Mouse (Mus musculus) 416B (cell line): ENCODE data around the gene Gm13285.
"Not testable (repeated sequence)": the region's sequence is repeated elsewhere in the genome, so short reads cannot be mapped to it uniquely, and the experiment has no call there.

Source experiments
- DNase-seq: peaks from one replicate; pipeline ENCODE4 v3.0.0; 2011; ENCODE audit warnings: low read depth

Gene Gm13285

GRCm38 (mm10) chr4:88793936-88794675 is 5.4 kb upstream of the Gm13285 start, which contains the start of gene Gm13275:
Gene Gm13275, plus strand, starts transcription at chr4:88794487.
- not testable (repeated sequence) for DNase-seq

GRCm38 (mm10) chr4:88797097-88797496 is 2.4 kb upstream of the Gm13285 start, which contains the start of gene Gm13279:
Gene Gm13279, plus strand, starts transcription at chr4:88797397.
- DNase-seq: not testable (repeated sequence)

GRCm38 (mm10) chr4:88802954-88803353 is 3.5 kb downstream of the Gm13285 start, which contains the start of gene Gm13287:
Gene Gm13287, plus strand, starts transcription at chr4:88803254.
- DNase-seq: not testable (repeated sequence)

GRCm38 (mm10) chr4:88805231-88805630 is 5.8 kb downstream of the Gm13285 start, which contains the start of gene Gm13288:
Gene Gm13288, plus strand, starts transcription at chr4:88805531.
- DNase-seq: not testable (repeated sequence)

GRCm38 (mm10) chr4:88805761-88806160 is 6.3 kb downstream of the Gm13285 start:
- not testable (repeated sequence) for DNase-seq

- DNase-seq: no peak
Measured at GRCm38 (mm10) chr4:88815928-88816327, 16.5 kb downstream of the Gm13285 start, which contains the start of gene Ifna7. Gene Ifna7, plus strand, starts transcription at chr4:88816228.

- DNase-seq: no peak
Measured at GRCm38 (mm10) chr4:88819659-88820058, 20.2 kb downstream of the Gm13285 start, which contains the start of gene Ifna11. Gene Ifna11, plus strand, starts transcription at chr4:88819959.

GRCm38 (mm10) chr4:88822995-88823394 is 23.5 kb downstream of the Gm13285 start:
- DNase-seq: peak; percentile 32

- DNase-seq: not testable (repeated sequence)
Measured at GRCm38 (mm10) chr4:88827116-88827515, 27.7 kb downstream of the Gm13285 start, which contains the start of gene Ifna6. Gene Ifna6, plus strand, starts transcription at chr4:88827416.

- peak; percentile 61 for DNase-seq
Measured at GRCm38 (mm10) chr4:88830523-88830922, 31.1 kb downstream of the Gm13285 start.

- DNase-seq: not testable (repeated sequence)
Measured at GRCm38 (mm10) chr4:88835225-88835624, 35.8 kb downstream of the Gm13285 start, which contains the start of gene Ifna5. Gene Ifna5, plus strand, starts transcription at chr4:88835525.

- DNase-seq: peak; percentile 52
Measured at GRCm38 (mm10) chr4:88838828-88839227, 39.4 kb downstream of the Gm13285 start.

GRCm38 (mm10) chr4:88840058-88840457 is 40.6 kb downstream of the Gm13285 start:
- DNase-seq: peak; percentile 77

- no peak for DNase-seq
Measured at GRCm38 (mm10) chr4:88841438-88841911, 42.0 kb downstream of the Gm13285 start, which contains the start of gene Ifna4. Gene Ifna4, plus strand, starts transcription at chr4:88841861.

GRCm38 (mm10) chr4:88845334-88845733 is 45.9 kb downstream of the Gm13285 start:
- DNase-seq: peak; percentile 61

GRCm38 (mm10) chr4:88849698-88850097 is 50.2 kb downstream of the Gm13285 start, which contains the start of gene Ifna1:
Gene Ifna1, plus strand, starts transcription at chr4:88850087.
- no peak for DNase-seq
